Mouse (Mus musculus): Measurements from ENCODE around the gene Ttyh2. TPM values are rescaled to one million over a fixed set of nuclear protein-coding genes. Genes with fewer than 3 reads are reported as not detected.

The Ttyh2 gene
- total and polyA plus RNA-seq, 2 experiments from 2014 or later, result 11.8 to 12.4 TPM

DNA sequence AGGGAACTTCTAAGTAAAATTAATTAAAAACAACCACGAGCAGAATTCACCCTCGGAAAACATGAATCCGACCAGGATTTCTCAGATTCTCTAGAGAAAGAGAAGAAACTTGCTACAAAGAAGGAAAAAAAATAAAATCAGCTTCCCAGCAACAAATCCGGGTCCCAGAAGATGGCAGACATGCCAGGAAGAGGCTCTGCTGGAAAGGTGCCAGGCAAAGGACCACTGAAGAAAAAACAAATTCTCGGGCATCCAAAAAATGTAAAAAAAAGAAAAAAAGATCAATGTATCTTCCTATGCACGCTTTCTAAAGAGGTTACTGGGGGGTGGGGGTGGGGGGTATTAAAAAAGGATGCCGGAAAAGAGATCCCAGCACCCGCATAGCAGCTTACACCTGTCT, 43.0 kb upstream of the Ttyh2 start:
- Histone ChIP-seq H3K4me3 (ENCODE audit: low read depth, low read length) (no peak overlapping the region), H3K9ac (replicated peaks; ENCODE audit: low read depth, low read length) (no peak overlapping the region), H3K27me3 (ENCODE audit: control insufficient read depth, insufficient read depth, low read length) (peaks cover 10% of the 10 kb centered on the region), H3K4me1 (ENCODE audit: control insufficient read depth, insufficient read depth) (no peaks in the 10 kb centered on the region), H3K27ac (ENCODE audit: low read depth) (no peak overlapping the region), H3K9me3 (replicated peaks; ENCODE audit: control insufficient read depth, low read length) (0 out of 2 replicates have a peak, but pooled peaks cover 7% of the 10 kb centered on the region), H3K36me3 (replicated peaks; ENCODE audit: control insufficient read depth, insufficient read depth, low read length) (no peaks in the 10 kb centered on the region), H3K4me2 (ENCODE audit: low read depth, low read length) (no peak overlapping the region)
- 67% methylated on average over 8 of the region's 8 CpGs for WGBS
- no peak for ATAC-seq (ENCODE audit: insufficient read depth, low read depth)
- DNase-seq (ENCODE audit: low spot score), result no peak
- TF ChIP-seq EP300 (IDR thresholded peaks at IDR 0.05; ENCODE audit: low read depth) (no peak), CTCF (IDR thresholded peaks at IDR 0.05; ENCODE audit: low read depth) (no peak)

DNA sequence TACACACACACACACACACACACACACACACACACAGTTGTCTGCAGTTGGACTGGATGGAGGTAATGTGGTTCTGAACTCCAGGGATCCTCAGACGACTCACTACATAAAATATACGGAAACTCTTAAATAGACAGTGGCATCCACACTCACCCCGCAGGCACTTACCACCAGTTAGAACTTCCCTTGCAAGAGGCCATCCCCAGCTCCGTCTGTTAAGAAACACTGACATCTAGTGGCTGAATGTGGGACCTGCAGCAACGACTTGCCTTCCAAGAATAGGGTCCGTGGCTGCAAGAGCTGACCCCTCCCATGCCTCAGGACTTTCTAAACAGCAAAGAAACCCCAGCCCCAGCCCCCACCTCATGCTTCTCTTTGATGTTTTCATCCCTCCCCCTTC, 38.9 kb upstream of the Ttyh2 start:
- TF ChIP-seq EP300 (IDR thresholded peaks at IDR 0.05; ENCODE audit: low read depth) (no peak), CTCF (IDR thresholded peaks at IDR 0.05; ENCODE audit: low read depth) (peak; percentile 97)
- no peaks in the 10 kb centered on the region for H3K36me3 ChIP-seq (replicated peaks; ENCODE audit: control insufficient read depth, insufficient read depth, low read length)
- no peaks in the 10 kb centered on the region for H3K9me3 ChIP-seq (replicated peaks; ENCODE audit: control insufficient read depth, low read length)
- no peaks in the 10 kb centered on the region for H3K4me1 ChIP-seq (ENCODE audit: control insufficient read depth, insufficient read depth)
- H3K4me3 ChIP-seq (ENCODE audit: low read depth, low read length), result no peak overlapping the region
- no peak overlapping the region for H3K9ac ChIP-seq (replicated peaks; ENCODE audit: low read depth, low read length)
- H3K4me2 ChIP-seq (ENCODE audit: low read depth, low read length), result no peak overlapping the region
- DNase-seq (ENCODE audit: low spot score) (peak; percentile 74), ATAC-seq (ENCODE audit: insufficient read depth, low read depth) (peak; percentile 44)
- no peak overlapping the region for H3K27ac ChIP-seq (ENCODE audit: low read depth)
- WGBS, result 0% methylated on average over 6 of the region's 6 CpGs
- peaks cover 34% of the 10 kb centered on the region for H3K27me3 ChIP-seq (ENCODE audit: control insufficient read depth, insufficient read depth, low read length)

DNA sequence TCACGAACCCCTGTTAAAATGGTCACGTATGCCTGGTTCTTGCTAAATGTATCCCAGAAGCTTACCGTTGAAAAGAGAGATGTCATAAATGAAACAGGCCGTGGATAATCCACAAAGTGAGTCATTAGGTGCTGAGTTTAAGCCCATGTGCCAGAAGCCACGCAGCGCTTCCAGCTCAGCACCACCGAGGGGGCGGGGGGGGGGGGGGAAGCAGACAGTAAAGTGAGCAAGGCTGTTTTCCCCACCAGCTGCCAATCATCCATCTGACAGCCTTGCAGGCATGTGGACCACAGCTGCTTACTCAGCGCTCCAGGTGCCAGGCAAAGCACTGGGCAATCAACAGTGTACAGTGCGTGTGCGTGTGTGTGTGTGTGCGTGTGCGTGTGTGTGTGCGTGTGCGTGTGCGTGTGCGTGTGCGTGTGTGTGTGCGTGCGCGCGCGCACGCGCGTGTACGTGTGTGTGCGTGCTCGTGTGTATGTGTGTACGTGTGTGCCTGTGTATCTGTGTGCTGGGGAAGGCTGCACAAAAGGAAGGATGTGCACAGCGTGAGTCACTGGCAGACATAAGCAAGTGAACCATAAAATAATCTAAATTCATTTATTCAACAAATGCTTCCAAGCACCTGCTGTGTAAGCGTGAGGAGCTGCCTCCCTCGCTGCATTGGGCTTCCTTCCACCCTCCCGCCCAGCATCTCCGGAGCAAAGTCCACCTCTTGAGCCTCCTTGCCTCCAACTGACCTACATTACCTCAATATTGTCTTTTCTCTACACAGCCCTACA, 38.3 kb upstream of the Ttyh2 start:
- no peak for TF ChIP-seq CTCF (IDR thresholded peaks at IDR 0.05; ENCODE audit: low read depth)
- TF ChIP-seq EP300 (IDR thresholded peaks at IDR 0.05; ENCODE audit: low read depth), result no peak

DNA sequence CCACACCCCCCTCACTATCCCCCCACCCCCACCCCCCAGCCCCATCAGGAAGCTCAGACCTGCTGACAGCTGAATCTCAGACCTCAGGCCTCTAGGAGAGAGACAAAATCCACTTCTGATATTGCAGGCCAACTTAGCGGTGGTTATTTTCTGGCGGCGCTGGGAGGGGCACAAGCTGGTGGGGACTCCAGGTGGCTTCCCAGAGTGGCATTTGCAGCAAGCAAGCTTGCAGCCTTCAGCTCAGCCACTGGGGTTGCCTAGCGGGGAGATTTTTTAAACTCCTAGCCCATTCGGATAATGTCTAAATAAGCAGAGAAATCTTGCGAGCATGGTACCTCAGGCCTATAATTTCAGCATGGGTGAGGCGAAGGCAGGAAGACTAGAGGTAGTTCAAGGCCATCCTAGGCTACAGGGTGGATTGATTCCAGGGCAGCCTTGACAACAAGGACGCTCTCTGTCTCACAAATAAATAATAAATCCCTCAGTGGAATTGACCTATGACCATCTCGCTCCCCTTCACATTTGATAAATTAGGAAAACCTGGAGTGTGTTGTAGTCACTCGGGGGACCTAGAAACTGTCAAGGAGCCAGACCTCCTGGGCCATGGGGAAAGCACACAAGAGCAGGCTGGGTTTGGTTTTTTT, 36.5 kb upstream of the Ttyh2 start:
- Histone ChIP-seq H3K4me3 (ENCODE audit: low read depth, low read length) (no peak overlapping the region), H3K9me3 (replicated peaks; ENCODE audit: control insufficient read depth, low read length) (no peaks in the 10 kb centered on the region), H3K27me3 (ENCODE audit: control insufficient read depth, insufficient read depth, low read length) (peaks cover 34% of the 10 kb centered on the region), H3K27ac (ENCODE audit: low read depth) (no peak overlapping the region), H3K4me2 (ENCODE audit: low read depth, low read length) (no peak overlapping the region), H3K36me3 (replicated peaks; ENCODE audit: control insufficient read depth, insufficient read depth, low read length) (no peaks in the 10 kb centered on the region), H3K4me1 (ENCODE audit: control insufficient read depth, insufficient read depth) (no peaks in the 10 kb centered on the region), H3K9ac (replicated peaks; ENCODE audit: low read depth, low read length) (no peak overlapping the region)
- no peak for DNase-seq (ENCODE audit: low spot score)
- WGBS, result 64% methylated on average over 10 of the region's 10 CpGs
- no peak for TF ChIP-seq EP300 (IDR thresholded peaks at IDR 0.05; ENCODE audit: low read depth)
- no peak for TF ChIP-seq CTCF (IDR thresholded peaks at IDR 0.05; ENCODE audit: low read depth)
- ATAC-seq (ENCODE audit: insufficient read depth, low read depth), result no peak

More for the DNA sequence above, 38.3 kb upstream of the Ttyh2 start:
- no peaks in the 10 kb centered on the region for H3K36me3 ChIP-seq (replicated peaks; ENCODE audit: control insufficient read depth, insufficient read depth, low read length)
- H3K9ac ChIP-seq (replicated peaks; ENCODE audit: low read depth, low read length), result no peak overlapping the region
- no peaks in the 10 kb centered on the region for H3K9me3 ChIP-seq (replicated peaks; ENCODE audit: control insufficient read depth, low read length)
- H3K4me3 ChIP-seq (ENCODE audit: low read depth, low read length), result no peak overlapping the region
- 62% methylated on average over 35 of the region's 35 CpGs for WGBS
- DNase-seq (ENCODE audit: low spot score) (no peak), ATAC-seq (ENCODE audit: insufficient read depth, low read depth) (no peak)
- H3K27ac ChIP-seq (ENCODE audit: low read depth), result no peak overlapping the region
- peaks cover 34% of the 10 kb centered on the region for H3K27me3 ChIP-seq (ENCODE audit: control insufficient read depth, insufficient read depth, low read length)
- H3K4me1 ChIP-seq (ENCODE audit: control insufficient read depth, insufficient read depth), result no peaks in the 10 kb centered on the region
- no peak overlapping the region for H3K4me2 ChIP-seq (ENCODE audit: low read depth, low read length)

DNA sequence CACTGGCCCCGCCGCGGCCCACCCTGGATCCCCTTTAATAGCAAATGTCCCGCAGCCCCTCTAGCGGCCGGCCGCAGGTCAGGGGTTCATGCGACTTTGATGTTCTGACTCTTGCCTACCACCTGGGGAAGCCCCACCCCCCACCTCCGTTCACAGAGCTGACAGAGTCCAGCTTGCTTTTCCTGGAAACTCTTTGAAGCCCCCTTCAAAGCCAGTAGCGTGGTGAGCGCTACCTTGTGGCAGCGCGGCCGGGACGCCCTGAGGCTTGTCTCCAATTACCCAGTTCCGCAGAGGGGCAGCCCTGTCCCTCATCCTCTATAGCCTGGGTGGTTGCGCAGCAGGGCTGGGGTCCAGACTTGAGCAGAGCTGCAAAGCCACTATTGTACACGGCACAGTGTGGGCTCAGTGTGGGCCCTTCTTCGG, 35.5 kb upstream of the Ttyh2 start:
- Histone ChIP-seq H3K9me3 (replicated peaks; ENCODE audit: control insufficient read depth, low read length) (no peaks in the 10 kb centered on the region), H3K27me3 (ENCODE audit: control insufficient read depth, insufficient read depth, low read length) (peaks cover 34% of the 10 kb centered on the region), H3K4me3 (ENCODE audit: low read depth, low read length) (no peak overlapping the region), H3K4me2 (ENCODE audit: low read depth, low read length) (no peak overlapping the region), H3K27ac (ENCODE audit: low read depth) (no peak overlapping the region), H3K9ac (replicated peaks; ENCODE audit: low read depth, low read length) (no peak overlapping the region), H3K36me3 (replicated peaks; ENCODE audit: control insufficient read depth, insufficient read depth, low read length) (no peaks in the 10 kb centered on the region), H3K4me1 (ENCODE audit: control insufficient read depth, insufficient read depth) (no peaks in the 10 kb centered on the region)
- ATAC-seq (ENCODE audit: insufficient read depth, low read depth), result no peak
- no peak for DNase-seq (ENCODE audit: low spot score)
- WGBS, result 12% methylated on average over 19 of the region's 19 CpGs
- TF ChIP-seq CTCF (IDR thresholded peaks at IDR 0.05; ENCODE audit: low read depth) (no peak), EP300 (IDR thresholded peaks at IDR 0.05; ENCODE audit: low read depth) (no peak)

All from heart, postnatal 0 days (tissue).